Mouse (Mus musculus): Measurements from ENCODE around the gene AW146154. TPM values are rescaled to one million over a fixed set of nuclear protein-coding genes. Genes with fewer than 3 reads are reported as not detected.
A peak's percentile ranks its signal among the peaks of the same experiment; 100 is the strongest.
"Not testable (repeated sequence)": the region's sequence is repeated elsewhere in the genome, so short reads cannot be mapped to it uniquely, and the experiment has no call there.

The AW146154 gene
- 3.4 and 5.0 TPM in 2 replicates for total RNA-seq (2014; rRNA removed; ENCODE audit: low replicate concordance)
- 5.2 and 5.3 TPM in 2 replicates for polyA plus RNA-seq (2015; fragmentation: Nextera tagmentation; extraction: Ambion mirVana)

DNA sequence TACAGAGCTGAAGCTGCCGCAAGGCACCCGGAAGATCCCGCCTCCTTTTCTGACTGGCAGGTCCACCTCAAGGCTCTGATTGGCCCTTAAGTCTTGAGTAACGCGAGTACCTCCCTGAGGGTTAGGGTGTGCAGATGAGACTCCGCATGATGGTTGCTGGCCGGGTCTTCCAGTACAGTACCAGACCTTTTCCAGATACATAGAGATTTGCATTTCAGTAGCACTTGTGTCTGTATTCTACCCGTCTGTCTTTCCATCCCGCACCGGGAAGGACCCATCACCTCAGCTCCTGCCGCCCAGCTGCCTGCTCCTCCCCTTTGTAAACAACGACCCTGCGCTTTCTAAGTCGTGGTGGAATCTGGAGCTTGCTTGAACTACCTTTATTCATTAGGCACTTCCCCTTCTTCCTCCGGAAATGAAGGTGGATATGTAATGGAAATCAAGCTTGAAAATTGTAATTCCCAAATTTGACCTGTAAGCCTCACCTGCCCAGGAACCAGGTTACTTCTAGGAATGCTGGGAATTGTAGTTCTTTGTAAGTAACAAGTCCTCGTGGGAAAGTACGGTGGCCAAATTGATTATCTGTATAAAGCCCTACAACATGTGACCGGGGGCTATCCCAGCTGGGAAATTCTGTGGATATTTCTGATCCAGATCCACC, at the start of gene AW146154, which contains the start of gene Gm20449:
Gene AW146154, minus strand, starts transcription at position 502 of the 661 bp plus-strand sequence.
Gene Gm20449, minus strand, starts transcription at position 29 of the 661 bp plus-strand sequence.
- H3K4me1 ChIP-seq (ENCODE audit: control insufficient read depth, insufficient read depth): 0 out of 2 replicates have a peak, but pooled peaks cover 3% of the 10 kb centered on the region
- H3K27me3 ChIP-seq (ENCODE audit: control insufficient read depth, insufficient read depth, low read length): no peaks in the 10 kb centered on the region
- TF ChIP-seq EP300 (IDR thresholded peaks at IDR 0.05; ENCODE audit: low read depth) (no peak), CTCF (IDR thresholded peaks at IDR 0.05; ENCODE audit: low read depth) (no peak)
- peak within 1 kb of the TSS; percentile 68 for H3K4me3 ChIP-seq (ENCODE audit: low read depth, low read length)
- ATAC-seq (ENCODE audit: insufficient read depth, low read depth) (peak; percentile 98), DNase-seq (ENCODE audit: low spot score) (peak; percentile 91)
- WGBS: 0% methylated on average over 18 of the region's 18 CpGs
- no peaks in the 10 kb centered on the region for H3K9me3 ChIP-seq (replicated peaks; ENCODE audit: control insufficient read depth, low read length)
- no peaks in the 10 kb centered on the region for H3K36me3 ChIP-seq (replicated peaks; ENCODE audit: control insufficient read depth, insufficient read depth, low read length)
- H3K9ac ChIP-seq (replicated peaks; ENCODE audit: low read depth, low read length): peak within 1 kb of the TSS; percentile 55
- peak within 1 kb of the TSS; percentile 71 for H3K27ac ChIP-seq (ENCODE audit: low read depth)
- peak within 1 kb of the TSS; percentile 92 for H3K4me2 ChIP-seq (ENCODE audit: low read depth, low read length)

- no peaks in the 10 kb centered on the region for H3K4me1 ChIP-seq (ENCODE audit: control insufficient read depth, insufficient read depth)
- H3K4me3 ChIP-seq (ENCODE audit: low read depth, low read length): no peak overlapping the region
- H3K36me3 ChIP-seq (replicated peaks; ENCODE audit: control insufficient read depth, insufficient read depth, low read length): no peaks in the 10 kb centered on the region
- H3K9ac ChIP-seq (replicated peaks; ENCODE audit: low read depth, low read length): no peak overlapping the region
- H3K27ac ChIP-seq (ENCODE audit: low read depth): no peak overlapping the region
- no peaks in the 10 kb centered on the region for H3K27me3 ChIP-seq (ENCODE audit: control insufficient read depth, insufficient read depth, low read length)
- 83% methylated on average over 3 of the region's 3 CpGs for WGBS
- TF ChIP-seq CTCF (IDR thresholded peaks at IDR 0.05; ENCODE audit: low read depth): no peak
- no peak for TF ChIP-seq EP300 (IDR thresholded peaks at IDR 0.05; ENCODE audit: low read depth)
- no peak overlapping the region for H3K4me2 ChIP-seq (ENCODE audit: low read depth, low read length)
- ATAC-seq (ENCODE audit: insufficient read depth, low read depth): no peak
- no peak for DNase-seq (ENCODE audit: low spot score)
- H3K9me3 ChIP-seq (replicated peaks; ENCODE audit: control insufficient read depth, low read length): no peaks in the 10 kb centered on the region
Observed at GRCm38 (mm10) chr7:41512672-41513071, 13.0 kb upstream of the AW146154 start.

GRCm38 (mm10) chr7:41512207-41512606, 12.5 kb upstream of the AW146154 start:
- Histone ChIP-seq H3K36me3 (replicated peaks; ENCODE audit: control insufficient read depth, insufficient read depth, low read length) (no peaks in the 10 kb centered on the region), H3K4me3 (ENCODE audit: low read depth, low read length) (no peak overlapping the region), H3K27me3 (ENCODE audit: control insufficient read depth, insufficient read depth, low read length) (no peaks in the 10 kb centered on the region), H3K27ac (ENCODE audit: low read depth) (no peak overlapping the region), H3K4me2 (ENCODE audit: low read depth, low read length) (no peak overlapping the region), H3K9ac (replicated peaks; ENCODE audit: low read depth, low read length) (no peak overlapping the region), H3K4me1 (ENCODE audit: control insufficient read depth, insufficient read depth) (no peaks in the 10 kb centered on the region), H3K9me3 (replicated peaks; ENCODE audit: control insufficient read depth, low read length) (no peaks in the 10 kb centered on the region)
- 10% methylated on average over 1 of the region's 1 CpGs for WGBS
- TF ChIP-seq CTCF (IDR thresholded peaks at IDR 0.05; ENCODE audit: low read depth) (no peak), EP300 (IDR thresholded peaks at IDR 0.05; ENCODE audit: low read depth) (no peak)
- DNase-seq (ENCODE audit: low spot score) (no peak), ATAC-seq (ENCODE audit: insufficient read depth, low read depth) (no peak)

DNA sequence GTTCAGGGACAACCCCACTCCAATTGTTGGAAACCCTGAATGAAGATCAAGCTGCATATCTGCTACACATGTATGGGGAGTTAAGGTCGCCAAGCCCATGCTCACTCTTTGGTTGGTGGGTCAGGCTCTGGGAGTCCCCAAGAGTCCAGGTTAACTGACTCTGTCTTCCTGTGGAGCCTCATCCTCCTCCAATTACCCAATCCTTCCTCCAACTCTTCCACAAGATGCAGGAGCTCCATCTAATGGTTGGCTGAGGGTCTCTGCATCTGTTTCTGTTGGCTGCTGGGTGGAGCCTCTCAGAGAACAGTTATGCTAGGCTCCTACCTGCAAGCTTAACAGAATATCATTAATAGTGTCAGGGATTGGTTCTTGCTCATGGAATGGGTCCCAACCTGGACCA, 2.7 kb upstream of the AW146154 start:
- Histone ChIP-seq H3K4me3 (ENCODE audit: low read depth, low read length) (no peak overlapping the region), H3K27ac (ENCODE audit: low read depth) (no peak overlapping the region), H3K9ac (replicated peaks; ENCODE audit: low read depth, low read length) (no peak overlapping the region), H3K4me1 (ENCODE audit: control insufficient read depth, insufficient read depth) (0 out of 2 replicates have a peak, but pooled peaks cover 3% of the 10 kb centered on the region), H3K27me3 (ENCODE audit: control insufficient read depth, insufficient read depth, low read length) (no peaks in the 10 kb centered on the region), H3K9me3 (replicated peaks; ENCODE audit: control insufficient read depth, low read length) (no peaks in the 10 kb centered on the region), H3K4me2 (ENCODE audit: low read depth, low read length) (no peak overlapping the region), H3K36me3 (replicated peaks; ENCODE audit: control insufficient read depth, insufficient read depth, low read length) (no peaks in the 10 kb centered on the region)
- 41% methylated on average over 1 of the region's 1 CpGs for WGBS
- TF ChIP-seq CTCF (IDR thresholded peaks at IDR 0.05; ENCODE audit: low read depth) (no peak), EP300 (IDR thresholded peaks at IDR 0.05; ENCODE audit: low read depth) (no peak)
- ATAC-seq (ENCODE audit: insufficient read depth, low read depth) (no peak), DNase-seq (ENCODE audit: low spot score) (no peak)

DNA sequence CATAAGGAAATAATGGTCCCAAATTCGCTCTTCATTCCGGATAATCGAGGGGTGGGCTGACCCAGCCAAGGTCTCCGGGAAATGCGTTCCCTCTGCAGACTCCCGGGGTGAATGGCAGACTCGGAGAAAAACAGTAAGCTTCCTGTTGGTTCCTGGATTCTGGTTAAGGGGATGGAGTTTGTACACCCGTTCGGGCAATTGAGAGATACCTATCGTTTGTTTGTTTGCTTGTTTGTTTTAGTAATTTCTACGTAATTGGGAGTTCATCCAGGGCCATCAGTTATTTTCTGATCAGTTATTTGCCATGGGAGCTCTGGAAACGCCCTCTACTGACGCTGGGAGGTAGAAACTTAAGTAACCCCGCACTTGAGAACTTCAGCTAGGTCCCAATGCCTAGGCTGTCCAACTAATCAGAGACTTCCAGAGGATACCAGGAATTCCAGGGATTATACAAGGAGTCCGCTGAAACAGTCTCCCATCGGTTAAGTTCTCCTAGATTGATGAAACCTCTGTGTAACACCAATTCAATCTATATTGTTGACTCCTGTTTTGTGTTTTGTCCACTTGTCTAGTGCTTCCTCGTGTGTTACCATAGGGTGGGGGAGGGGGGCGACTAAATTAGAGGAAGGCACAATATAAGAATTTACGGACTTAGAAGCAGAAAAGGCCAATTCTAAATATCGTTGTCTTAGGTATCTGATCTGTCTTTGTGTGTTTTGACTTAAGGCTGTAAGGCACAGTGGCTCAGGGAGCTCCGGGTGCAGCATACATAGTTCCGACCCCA, 653 bp upstream of the AW146154 start:
- H3K4me1 ChIP-seq (ENCODE audit: control insufficient read depth, insufficient read depth): 0 out of 2 replicates have a peak, but pooled peaks cover 3% of the 10 kb centered on the region
- WGBS: 13% methylated on average over 22 of the region's 22 CpGs
- H3K36me3 ChIP-seq (replicated peaks; ENCODE audit: control insufficient read depth, insufficient read depth, low read length): no peaks in the 10 kb centered on the region
- no peak for ATAC-seq (ENCODE audit: insufficient read depth, low read depth)
- peak overlapping the region; percentile 92 for H3K4me2 ChIP-seq (ENCODE audit: low read depth, low read length)
- TF ChIP-seq CTCF (IDR thresholded peaks at IDR 0.05; ENCODE audit: low read depth) (peak; percentile 24; the same call in 1 of the 2 replicates), EP300 (IDR thresholded peaks at IDR 0.05; ENCODE audit: low read depth) (no peak)
- no peaks in the 10 kb centered on the region for H3K27me3 ChIP-seq (ENCODE audit: control insufficient read depth, insufficient read depth, low read length)
- no peak overlapping the region for H3K27ac ChIP-seq (ENCODE audit: low read depth)
- DNase-seq (ENCODE audit: low spot score): peak; percentile 30
- H3K9me3 ChIP-seq (replicated peaks; ENCODE audit: control insufficient read depth, low read length): no peaks in the 10 kb centered on the region
- peak overlapping the region; percentile 68 for H3K4me3 ChIP-seq (ENCODE audit: low read depth, low read length)
- H3K9ac ChIP-seq (replicated peaks; ENCODE audit: low read depth, low read length): 0 out of 2 replicates have a peak overlapping the region, but pooled peaks have one; percentile 25

DNA sequence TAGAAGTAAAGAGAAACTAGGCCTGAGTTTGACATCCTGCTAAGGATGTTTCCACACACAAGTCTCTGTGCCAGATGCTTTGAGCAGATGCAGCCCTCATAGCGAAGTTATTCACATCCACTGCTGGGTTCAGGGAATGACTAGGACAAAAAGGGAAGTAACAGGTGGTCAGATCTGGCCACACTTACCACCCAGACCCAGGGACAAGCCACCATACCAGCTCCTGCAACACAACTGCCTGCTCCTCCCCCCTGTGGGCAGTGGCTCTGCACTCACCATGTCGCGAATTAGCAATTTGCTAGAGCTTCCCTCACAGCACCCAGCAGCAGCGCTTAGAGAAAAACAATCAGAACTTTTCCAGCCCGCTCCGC, 687 bp downstream of the AW146154 start:
- DNase-seq (ENCODE audit: low spot score); H3K36me3 ChIP-seq (replicated peaks; ENCODE audit: control insufficient read depth, insufficient read depth, low read length); H3K4me1 ChIP-seq (ENCODE audit: control insufficient read depth, insufficient read depth); H3K9me3 ChIP-seq (replicated peaks; ENCODE audit: control insufficient read depth, low read length); H3K27me3 ChIP-seq (ENCODE audit: control insufficient read depth, insufficient read depth, low read length); ATAC-seq (ENCODE audit: insufficient read depth, low read depth): not testable (repeated sequence)
- Histone ChIP-seq H3K4me3 (ENCODE audit: low read depth, low read length) (peak overlapping the region; percentile 68), H3K27ac (ENCODE audit: low read depth) (peak overlapping the region; percentile 71), H3K4me2 (ENCODE audit: low read depth, low read length) (peak overlapping the region; percentile 92), H3K9ac (replicated peaks; ENCODE audit: low read depth, low read length) (peak overlapping the region; percentile 55)
- under 1% methylated on average over 6 of the region's 6 CpGs for WGBS

GRCm38 (mm10) chr7:41498464-41498863, 1.2 kb downstream of the AW146154 start:
- not testable (repeated sequence) for H3K36me3 ChIP-seq (replicated peaks; ENCODE audit: control insufficient read depth, insufficient read depth, low read length); H3K27ac ChIP-seq (ENCODE audit: low read depth); H3K9me3 ChIP-seq (replicated peaks; ENCODE audit: control insufficient read depth, low read length); DNase-seq (ENCODE audit: low spot score); ATAC-seq (ENCODE audit: insufficient read depth, low read depth); H3K27me3 ChIP-seq (ENCODE audit: control insufficient read depth, insufficient read depth, low read length); H3K4me1 ChIP-seq (ENCODE audit: control insufficient read depth, insufficient read depth)
- Histone ChIP-seq H3K4me3 (ENCODE audit: low read depth, low read length) (peak overlapping the region; percentile 68), H3K4me2 (ENCODE audit: low read depth, low read length) (peak overlapping the region; percentile 92), H3K9ac (replicated peaks; ENCODE audit: low read depth, low read length) (peak overlapping the region; percentile 55; the same call in 1 of the 2 replicates)
- WGBS: 55% methylated on average over 2 of the region's 4 CpGs
